Mouse (Mus musculus): Measurements from ENCODE around the gene Gm28374. TPM values are rescaled to one million over a fixed set of nuclear protein-coding genes. Genes with fewer than 3 reads are reported as not detected.

The Gm28374 gene
- polyA plus RNA-seq, 1 experiment from 2014 or later, result 1.5 TPM

GRCm38 (mm10) chr19:6118677-6119185 is 36.7 kb upstream of the Gm28374 start:
- under 1% methylated on average over 8 of the region's 8 CpGs for WGBS
- H3K4me1 ChIP-seq (replicated peaks; ENCODE audit: control insufficient read depth, insufficient read depth, low read length), result peaks cover 12% of the 10 kb centered on the region; the same call in 1 of the 2 replicates
- peaks cover 31% of the 10 kb centered on the region for H3K36me3 ChIP-seq (ENCODE audit: control insufficient read depth, insufficient read depth, low read length)
- peak overlapping the region; percentile 83 for H3K9ac ChIP-seq (ENCODE audit: low read length)
- H3K9me3 ChIP-seq (ENCODE audit: control insufficient read depth, low read length), result no peaks in the 10 kb centered on the region
- peak overlapping the region; percentile 95 for H3K27ac ChIP-seq (ENCODE audit: low read depth)
- no peaks in the 10 kb centered on the region for H3K27me3 ChIP-seq (replicated peaks; ENCODE audit: control insufficient read depth, insufficient read depth, low read length)
- no peak for DNase-seq (ENCODE audit: low spot score)
- ATAC-seq (replicated peaks; ENCODE audit: low FRiP score, low TSS enrichment, low read depth), result peak; percentile 44
- H3K4me2 ChIP-seq (ENCODE audit: low read length), result peak overlapping the region; percentile 76
- H3K4me3 ChIP-seq (ENCODE audit: low read depth, low read length), result peak overlapping the region; percentile 89

DNA sequence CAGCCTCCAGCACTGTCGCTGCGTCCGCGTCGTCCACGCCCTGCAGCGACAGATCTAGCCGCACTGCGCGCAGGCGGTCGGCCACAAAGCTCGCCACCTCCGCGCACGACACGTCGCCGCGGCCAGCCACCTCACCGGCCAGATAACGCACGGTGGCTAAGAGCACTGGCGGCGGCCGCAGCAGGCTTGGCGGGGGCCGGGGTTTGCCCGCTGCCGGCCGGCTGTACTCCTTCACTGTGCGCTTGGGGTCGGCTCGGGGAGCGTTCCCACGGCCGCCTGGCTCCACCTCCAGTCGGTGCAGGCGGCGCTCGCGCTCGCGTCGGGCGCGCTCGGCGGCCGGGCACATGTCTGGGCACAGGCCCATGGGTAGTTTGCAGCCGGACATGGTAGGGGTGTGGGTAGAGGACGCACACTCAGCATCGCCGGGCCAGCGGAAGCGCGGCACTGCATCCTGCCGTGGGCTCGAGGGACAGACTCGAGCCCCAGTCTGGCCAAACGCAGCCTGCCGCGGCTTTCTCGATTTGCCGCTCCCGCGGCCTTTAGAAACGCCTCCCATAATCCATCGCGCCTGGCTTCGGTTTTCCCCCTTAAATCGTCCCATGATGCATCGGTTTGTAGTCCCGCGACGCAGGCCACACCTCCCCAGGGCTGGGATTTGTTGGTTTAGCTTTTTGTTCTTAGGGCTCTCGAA is 36.1 kb upstream of the Gm28374 start, which contains the start of gene Sac3d1:
Sac3d1 (minus strand) TSS at position 665 of the 691 bp plus-strand sequence.
- Histone ChIP-seq H3K4me3 (ENCODE audit: low read depth, low read length) (peak within 1 kb of the TSS; percentile 89), H3K36me3 (ENCODE audit: control insufficient read depth, insufficient read depth, low read length) (peaks cover 34% of the 10 kb centered on the region), H3K4me2 (ENCODE audit: low read length) (peak within 1 kb of the TSS; percentile 76), H3K27me3 (replicated peaks; ENCODE audit: control insufficient read depth, insufficient read depth, low read length) (no peaks in the 10 kb centered on the region), H3K9ac (ENCODE audit: low read length) (peak within 1 kb of the TSS; percentile 83), H3K4me1 (replicated peaks; ENCODE audit: control insufficient read depth, insufficient read depth, low read length) (peaks cover 12% of the 10 kb centered on the region; the same call in 1 of the 2 replicates), H3K9me3 (ENCODE audit: control insufficient read depth, low read length) (no peaks in the 10 kb centered on the region), H3K27ac (ENCODE audit: low read depth) (peak within 1 kb of the TSS; percentile 95)
- ATAC-seq (replicated peaks; ENCODE audit: low FRiP score, low TSS enrichment, low read depth) (peak; percentile 85), DNase-seq (ENCODE audit: low spot score) (peak; percentile 90)
- WGBS, result under 1% methylated on average over 70 of the region's 77 CpGs

- Histone ChIP-seq H3K4me2 (ENCODE audit: low read length) (peak overlapping the region; percentile 76), H3K27ac (ENCODE audit: low read depth) (peak overlapping the region; percentile 95), H3K4me3 (ENCODE audit: low read depth, low read length) (peak overlapping the region; percentile 89), H3K9me3 (ENCODE audit: control insufficient read depth, low read length) (no peaks in the 10 kb centered on the region), H3K36me3 (ENCODE audit: control insufficient read depth, insufficient read depth, low read length) (peaks cover 36% of the 10 kb centered on the region), H3K27me3 (replicated peaks; ENCODE audit: control insufficient read depth, insufficient read depth, low read length) (no peaks in the 10 kb centered on the region), H3K4me1 (replicated peaks; ENCODE audit: control insufficient read depth, insufficient read depth, low read length) (peaks cover 12% of the 10 kb centered on the region; the same call in 1 of the 2 replicates), H3K9ac (ENCODE audit: low read length) (peak overlapping the region; percentile 83)
- WGBS, result 3% methylated on average over 32 of the region's 32 CpGs
- no peak for DNase-seq (ENCODE audit: low spot score)
- ATAC-seq (replicated peaks; ENCODE audit: low FRiP score, low TSS enrichment, low read depth), result no peak; the same call in 1 of the 2 replicates
Measured at GRCm38 (mm10) chr19:6117346-6117985, 35.4 kb upstream of the Gm28374 start.

GRCm38 (mm10) chr19:6116113-6116850 is 34.2 kb upstream of the Gm28374 start:
- no peaks in the 10 kb centered on the region for H3K9me3 ChIP-seq (ENCODE audit: control insufficient read depth, low read length)
- 88% methylated on average over 15 of the region's 15 CpGs for WGBS
- no peak for ATAC-seq (replicated peaks; ENCODE audit: low FRiP score, low TSS enrichment, low read depth)
- peaks cover 12% of the 10 kb centered on the region; the same call in 1 of the 2 replicates for H3K4me1 ChIP-seq (replicated peaks; ENCODE audit: control insufficient read depth, insufficient read depth, low read length)
- no peak overlapping the region for H3K9ac ChIP-seq (ENCODE audit: low read length)
- H3K27me3 ChIP-seq (replicated peaks; ENCODE audit: control insufficient read depth, insufficient read depth, low read length), result no peaks in the 10 kb centered on the region
- H3K36me3 ChIP-seq (ENCODE audit: control insufficient read depth, insufficient read depth, low read length), result peaks cover 37% of the 10 kb centered on the region
- no peak overlapping the region for H3K27ac ChIP-seq (ENCODE audit: low read depth)
- DNase-seq (ENCODE audit: low spot score), result no peak
- H3K4me3 ChIP-seq (ENCODE audit: low read depth, low read length), result no peak overlapping the region
- peak overlapping the region; percentile 76 for H3K4me2 ChIP-seq (ENCODE audit: low read length)

- H3K9ac ChIP-seq (ENCODE audit: low read length), result 0 out of 2 replicates have a peak overlapping the region, but pooled peaks have one; percentile 10
- peaks cover 8% of the 10 kb centered on the region; the same call in 1 of the 2 replicates for H3K4me1 ChIP-seq (replicated peaks; ENCODE audit: control insufficient read depth, insufficient read depth, low read length)
- no peaks in the 10 kb centered on the region for H3K27me3 ChIP-seq (replicated peaks; ENCODE audit: control insufficient read depth, insufficient read depth, low read length)
- H3K4me2 ChIP-seq (ENCODE audit: low read length), result no peak overlapping the region
- DNase-seq (ENCODE audit: low spot score) (no peak), ATAC-seq (replicated peaks; ENCODE audit: low FRiP score, low TSS enrichment, low read depth) (no peak)
- H3K27ac ChIP-seq (ENCODE audit: low read depth), result no peak overlapping the region
- H3K36me3 ChIP-seq (ENCODE audit: control insufficient read depth, insufficient read depth, low read length), result peaks cover 34% of the 10 kb centered on the region
- WGBS, result 53% methylated on average over 6 of the region's 6 CpGs
- no peaks in the 10 kb centered on the region for H3K9me3 ChIP-seq (ENCODE audit: control insufficient read depth, low read length)
- no peak overlapping the region for H3K4me3 ChIP-seq (ENCODE audit: low read depth, low read length)
Measured at GRCm38 (mm10) chr19:6113116-6113515, 31.1 kb upstream of the Gm28374 start.

GRCm38 (mm10) chr19:6105586-6105985 is 23.5 kb upstream of the Gm28374 start, which contains the start of gene Naaladl1:
TSS of gene Naaladl1 (plus strand) at chr19:6105782.
- Histone ChIP-seq H3K4me3 (ENCODE audit: low read depth, low read length) (no peak within 1 kb of the TSS), H3K27ac (ENCODE audit: low read depth) (no peak within 1 kb of the TSS), H3K4me1 (replicated peaks; ENCODE audit: control insufficient read depth, insufficient read depth, low read length) (no peaks in the 10 kb centered on the region), H3K9me3 (ENCODE audit: control insufficient read depth, low read length) (no peaks in the 10 kb centered on the region), H3K27me3 (replicated peaks; ENCODE audit: control insufficient read depth, insufficient read depth, low read length) (no peaks in the 10 kb centered on the region), H3K36me3 (ENCODE audit: control insufficient read depth, insufficient read depth, low read length) (no peaks in the 10 kb centered on the region), H3K4me2 (ENCODE audit: low read length) (no peak within 1 kb of the TSS), H3K9ac (ENCODE audit: low read length) (no peak within 1 kb of the TSS)
- DNase-seq (ENCODE audit: low spot score), result no peak
- no peak for ATAC-seq (replicated peaks; ENCODE audit: low FRiP score, low TSS enrichment, low read depth)
- WGBS, result 81% methylated on average over 7 of the region's 7 CpGs

GRCm38 (mm10) chr19:6104476-6104875 is 22.4 kb upstream of the Gm28374 start:
- Histone ChIP-seq H3K27ac (ENCODE audit: low read depth) (no peak overlapping the region), H3K4me2 (ENCODE audit: low read length) (no peak overlapping the region), H3K9ac (ENCODE audit: low read length) (no peak overlapping the region), H3K36me3 (ENCODE audit: control insufficient read depth, insufficient read depth, low read length) (no peaks in the 10 kb centered on the region), H3K9me3 (ENCODE audit: control insufficient read depth, low read length) (no peaks in the 10 kb centered on the region), H3K4me1 (replicated peaks; ENCODE audit: control insufficient read depth, insufficient read depth, low read length) (no peaks in the 10 kb centered on the region), H3K27me3 (replicated peaks; ENCODE audit: control insufficient read depth, insufficient read depth, low read length) (no peaks in the 10 kb centered on the region), H3K4me3 (ENCODE audit: low read depth, low read length) (no peak overlapping the region)
- ATAC-seq (replicated peaks; ENCODE audit: low FRiP score, low TSS enrichment, low read depth), result peak; percentile 48
- 72% methylated on average over 4 of the region's 4 CpGs for WGBS
- DNase-seq (ENCODE audit: low spot score), result no peak

DNA sequence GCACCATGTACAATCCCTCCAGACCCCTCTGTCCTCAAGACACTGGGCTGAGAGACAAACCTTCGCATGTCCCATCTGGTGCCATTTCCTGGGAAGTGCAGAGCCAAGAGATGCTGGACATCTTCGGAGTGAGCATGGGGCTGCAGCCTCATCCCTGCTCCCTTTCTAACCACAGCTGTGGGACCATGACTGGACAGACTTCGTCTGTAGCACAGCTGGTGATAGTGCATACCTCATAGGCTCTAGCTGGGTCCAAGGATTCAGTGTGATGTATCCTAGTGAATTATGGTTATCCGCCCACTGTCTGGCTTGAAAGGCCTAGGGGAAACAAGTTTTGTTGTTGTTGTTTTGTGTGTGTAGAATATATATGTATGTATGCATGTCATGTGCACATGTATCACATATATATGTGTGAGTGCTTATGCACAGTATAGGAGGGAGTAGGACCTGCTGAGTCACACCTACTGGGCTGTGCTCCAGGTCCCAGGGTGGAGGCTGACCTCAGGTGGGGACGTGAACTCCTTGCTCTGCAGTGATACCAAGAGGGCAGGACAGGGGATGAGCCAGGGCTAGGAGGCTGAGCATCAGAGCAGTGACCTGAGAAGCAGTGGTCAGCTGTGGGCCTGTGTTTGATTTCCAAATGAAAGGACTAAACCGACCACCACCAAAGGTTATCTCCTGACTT is 20.3 kb upstream of the Gm28374 start:
- no peak for ATAC-seq (replicated peaks; ENCODE audit: low FRiP score, low TSS enrichment, low read depth)
- H3K9me3 ChIP-seq (ENCODE audit: control insufficient read depth, low read length), result no peaks in the 10 kb centered on the region
- H3K4me3 ChIP-seq (ENCODE audit: low read depth, low read length), result no peak overlapping the region
- no peak overlapping the region for H3K4me2 ChIP-seq (ENCODE audit: low read length)
- H3K9ac ChIP-seq (ENCODE audit: low read length), result no peak overlapping the region
- H3K27me3 ChIP-seq (replicated peaks; ENCODE audit: control insufficient read depth, insufficient read depth, low read length), result no peaks in the 10 kb centered on the region
- no peak for DNase-seq (ENCODE audit: low spot score)
- no peaks in the 10 kb centered on the region for H3K4me1 ChIP-seq (replicated peaks; ENCODE audit: control insufficient read depth, insufficient read depth, low read length)
- H3K27ac ChIP-seq (ENCODE audit: low read depth), result no peak overlapping the region
- peaks cover 4% of the 10 kb centered on the region; the same call in 1 of the 2 replicates for H3K36me3 ChIP-seq (ENCODE audit: control insufficient read depth, insufficient read depth, low read length)
- WGBS, result 73% methylated on average over 6 of the region's 6 CpGs

Data from intestine, embryonic 14.5 days (tissue).